Mouse (Mus musculus): ENCODE results near the gene Cyb5r3.

Cyb5r3 gene

DNA sequence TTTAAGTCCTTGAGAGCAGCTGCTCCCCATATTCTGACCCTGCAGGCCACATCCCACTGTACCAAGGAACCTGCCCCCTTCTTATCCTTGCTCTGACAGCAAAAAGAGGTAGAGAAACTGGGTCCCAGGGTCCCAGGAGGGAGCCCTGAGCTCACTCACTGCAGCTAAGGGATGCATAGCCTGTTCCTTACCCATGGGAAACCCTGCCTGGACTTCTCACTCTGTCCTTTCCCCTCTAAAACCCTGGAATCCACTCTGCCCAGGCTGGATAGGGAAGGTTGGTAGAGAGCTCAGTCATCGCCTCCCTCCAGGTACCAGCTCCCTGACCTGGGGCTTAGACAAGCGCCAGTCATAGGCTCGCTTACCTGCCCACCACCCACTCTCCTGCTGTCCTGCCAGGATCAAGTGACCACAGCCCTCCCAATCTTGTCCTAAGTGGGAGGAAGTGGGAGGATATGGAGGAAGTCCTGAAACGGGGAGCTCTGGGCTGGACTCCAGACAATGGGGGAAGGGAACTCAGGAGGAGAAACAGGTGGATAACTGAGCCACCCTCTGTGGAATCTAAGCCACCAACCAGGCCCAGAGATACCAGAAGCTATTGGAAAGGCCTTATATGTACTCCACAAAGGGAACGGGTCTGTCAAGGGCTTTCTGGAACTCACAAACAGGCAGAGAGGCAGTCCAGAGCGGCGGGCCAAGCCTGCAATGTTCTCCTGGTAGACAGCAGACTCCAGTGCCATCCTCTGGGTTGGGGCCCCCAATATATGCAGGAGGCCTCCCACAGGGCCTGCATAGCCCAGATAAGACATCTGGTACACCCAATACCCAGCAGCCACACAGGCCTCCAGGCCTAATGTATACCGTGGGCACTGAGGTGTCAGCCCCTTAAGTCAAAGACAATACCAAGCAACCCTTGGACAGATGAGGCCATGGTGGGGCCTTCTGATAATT lies 2.3 kb downstream of the Cyb5r3 start:
- DNase-seq (ENCODE audit: low spot score): no peak

DNA sequence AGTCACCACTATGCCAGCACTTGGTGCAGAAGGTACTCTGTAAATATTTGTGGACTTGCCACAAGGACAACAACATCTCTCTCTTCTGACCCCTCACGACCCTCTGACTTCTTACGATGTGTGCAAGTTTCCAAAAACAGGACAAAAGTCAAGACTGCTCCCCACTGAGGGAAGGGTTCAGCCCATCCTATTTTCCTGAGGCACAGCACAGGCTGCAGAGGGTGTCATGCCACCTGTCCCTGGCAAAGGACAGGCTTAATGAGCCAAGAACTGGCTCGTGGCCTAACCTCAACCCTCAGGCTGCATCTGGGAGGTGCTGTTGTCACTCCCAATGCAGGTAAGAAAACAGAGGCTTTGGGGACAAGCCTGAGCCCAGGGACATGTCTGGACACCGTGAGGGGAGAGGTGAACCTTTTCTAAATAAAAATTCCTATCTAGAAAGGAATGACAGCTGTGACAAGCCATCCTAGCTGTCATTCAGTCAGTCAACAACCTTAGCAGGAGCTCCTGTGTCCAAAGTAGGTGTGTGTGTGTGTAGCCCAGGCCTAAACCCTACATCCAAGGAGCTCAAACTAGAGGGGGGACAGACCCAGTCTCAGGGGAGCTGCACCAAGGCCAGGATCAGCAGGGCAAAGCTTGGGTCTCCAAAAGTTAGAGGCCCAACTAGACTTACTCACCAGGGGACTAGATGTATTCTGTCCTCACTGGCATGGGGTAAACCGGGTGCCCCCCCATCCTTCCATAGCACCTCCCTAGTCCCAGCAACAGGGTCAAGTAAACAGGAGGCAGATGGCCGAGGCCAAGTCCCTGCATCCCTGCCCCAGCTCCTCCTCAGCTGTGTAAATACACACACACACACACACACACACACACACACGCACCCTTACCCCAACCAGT lies 3.3 kb downstream of the Cyb5r3 start:
- DNase-seq (ENCODE audit: low spot score): no peak

DNA sequence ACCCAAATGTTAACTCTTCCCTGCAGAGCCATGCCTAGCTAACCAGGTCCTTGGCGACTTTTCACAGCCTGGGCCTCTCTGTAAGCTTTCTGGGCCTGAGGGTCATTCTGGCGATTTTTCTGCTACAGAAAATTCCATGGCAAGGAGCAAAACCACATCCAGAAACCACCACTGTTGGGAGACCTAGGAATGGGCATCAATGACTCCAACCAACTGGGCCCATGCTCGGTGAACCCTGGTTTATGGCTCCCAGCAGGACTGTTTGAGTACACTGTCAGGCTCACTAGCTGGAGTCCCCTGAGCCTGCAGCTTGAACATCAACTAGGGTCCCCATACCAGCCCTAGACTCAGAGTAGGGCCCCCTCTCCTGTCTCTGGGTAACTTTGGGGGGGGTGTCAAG lies 4.1 kb downstream of the Cyb5r3 start:
- no peak for DNase-seq (ENCODE audit: low spot score)

DNA sequence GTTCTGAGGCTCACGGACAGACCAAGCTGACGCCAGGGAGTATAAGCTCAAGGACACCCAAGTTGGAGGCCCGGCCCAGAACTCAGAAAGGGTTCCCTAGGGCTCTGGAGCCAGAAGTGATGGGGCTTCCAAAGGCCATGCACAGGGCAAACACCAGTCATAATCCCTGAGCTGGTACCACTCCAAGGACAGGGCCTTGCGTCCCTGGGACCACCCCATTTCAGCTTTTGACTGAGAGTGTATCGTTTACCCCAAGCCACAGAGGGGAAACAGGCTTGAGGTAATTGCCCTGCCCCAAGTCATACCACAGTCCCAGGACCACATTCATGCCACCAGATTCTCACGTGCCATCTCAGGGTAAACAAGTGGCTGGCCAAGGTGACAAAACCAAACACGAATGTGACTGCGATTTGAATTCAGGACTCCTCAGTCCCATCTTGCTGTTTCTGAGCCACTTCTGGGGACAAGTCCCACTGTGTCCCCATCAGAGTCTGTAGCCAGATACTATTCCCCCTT lies 4.8 kb downstream of the Cyb5r3 start:
- DNase-seq (ENCODE audit: low spot score): no peak

DNA sequence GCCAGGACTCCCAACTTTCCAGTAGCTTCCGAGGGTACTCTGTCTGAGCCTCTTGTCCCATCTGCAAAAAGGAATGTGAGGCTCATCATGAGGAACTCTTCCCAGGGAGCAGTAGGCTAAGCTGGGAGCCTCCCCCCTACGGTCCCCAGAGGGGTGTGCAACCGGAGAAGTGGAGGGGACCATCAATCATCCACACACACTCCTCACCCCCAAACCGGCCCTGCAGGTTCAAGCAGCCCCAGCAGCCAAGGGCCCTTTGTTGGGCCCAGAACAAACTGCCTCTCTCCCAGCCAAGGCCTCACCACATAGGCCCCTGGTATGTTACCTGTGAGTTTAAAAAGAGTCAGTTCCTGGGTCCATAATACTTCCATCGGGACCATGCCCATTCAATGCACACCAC lies 5.3 kb downstream of the Cyb5r3 start:
- DNase-seq (ENCODE audit: low spot score): no peak

DNA sequence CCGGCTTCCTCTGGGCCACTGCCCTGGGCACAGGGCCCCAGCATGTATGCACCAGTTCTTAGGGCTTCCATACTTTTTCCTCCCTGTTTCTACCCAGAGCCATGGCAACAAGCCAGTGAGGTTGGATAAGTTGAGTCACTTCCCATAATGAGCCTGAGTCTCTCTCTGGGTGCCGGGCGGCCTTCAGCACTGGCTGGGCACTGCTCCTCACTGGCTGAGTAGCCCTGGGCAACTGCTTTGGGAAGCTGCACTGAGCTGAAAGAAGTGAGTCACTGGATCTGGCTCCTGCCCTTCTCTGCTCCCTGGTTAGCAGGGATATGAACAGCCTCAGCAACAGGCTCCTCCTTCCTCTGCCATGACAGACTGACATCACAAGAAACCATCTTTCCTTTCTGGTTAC lies 5.8 kb downstream of the Cyb5r3 start:
- DNase-seq (ENCODE audit: low spot score): no peak

DNA sequence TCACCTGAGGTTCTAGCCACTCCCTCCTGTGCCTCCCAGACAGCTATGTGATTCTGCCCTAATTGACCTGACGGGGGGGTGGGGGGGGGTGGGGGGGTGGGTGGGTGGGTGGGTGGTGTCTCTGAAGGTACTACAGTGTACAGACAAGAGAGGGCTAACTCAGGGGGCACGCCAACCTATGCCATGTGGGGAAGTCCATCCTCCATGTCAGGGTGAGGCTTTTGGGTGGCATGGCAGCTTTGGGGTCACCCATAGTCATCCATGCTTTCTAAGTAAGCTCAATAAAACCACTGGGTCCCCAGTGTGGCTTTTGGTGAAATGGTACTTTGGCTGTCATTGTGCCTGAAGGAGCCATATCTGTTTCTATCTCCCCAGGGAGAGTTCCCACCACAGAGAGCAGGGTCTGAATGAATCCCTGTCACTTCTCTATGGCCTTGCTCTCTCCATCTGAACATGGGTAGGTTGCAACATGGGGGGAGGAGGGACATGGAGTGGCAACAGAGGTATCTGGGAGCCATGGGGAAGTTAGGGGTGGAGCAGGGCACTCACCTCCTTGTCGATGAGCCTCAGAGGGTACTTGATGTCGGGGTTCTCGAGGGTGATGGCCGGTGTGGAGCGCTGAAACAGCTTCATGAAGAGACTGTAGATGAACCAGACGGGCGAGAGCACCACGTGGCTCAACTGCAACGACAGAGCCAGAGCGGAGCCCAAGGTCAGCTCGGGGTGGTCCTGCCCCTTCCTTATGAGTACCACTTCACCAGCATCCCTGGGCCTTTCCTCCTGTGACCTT lies 6.7 kb downstream of the Cyb5r3 start:
- no peak for DNase-seq (ENCODE audit: low spot score)

DNA sequence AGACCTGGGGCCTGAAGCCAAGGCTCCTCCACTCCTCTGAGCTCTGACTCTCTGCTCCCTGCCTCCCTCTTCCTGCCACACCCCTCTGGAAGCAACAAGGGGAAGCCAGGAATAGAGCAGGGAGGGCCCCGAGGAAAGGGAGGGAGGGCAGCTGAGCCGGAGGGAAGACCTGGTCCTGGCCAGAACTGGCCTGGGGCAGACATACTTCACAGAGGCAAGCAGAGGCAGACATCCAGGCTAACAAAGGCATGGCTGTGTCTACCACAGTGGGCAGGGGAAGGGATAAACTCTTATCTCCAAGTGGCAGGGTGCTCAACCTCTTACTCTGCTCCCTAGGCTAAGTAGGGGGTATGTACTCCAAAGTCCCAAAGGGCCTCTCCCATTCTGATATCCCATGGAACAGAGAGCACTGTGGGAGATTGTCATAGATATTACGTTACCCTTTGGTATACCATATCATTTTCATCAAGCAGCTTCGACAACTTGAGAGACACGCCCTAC lies 7.4 kb downstream of the Cyb5r3 start:
- no peak for DNase-seq (ENCODE audit: low spot score)

DNA sequence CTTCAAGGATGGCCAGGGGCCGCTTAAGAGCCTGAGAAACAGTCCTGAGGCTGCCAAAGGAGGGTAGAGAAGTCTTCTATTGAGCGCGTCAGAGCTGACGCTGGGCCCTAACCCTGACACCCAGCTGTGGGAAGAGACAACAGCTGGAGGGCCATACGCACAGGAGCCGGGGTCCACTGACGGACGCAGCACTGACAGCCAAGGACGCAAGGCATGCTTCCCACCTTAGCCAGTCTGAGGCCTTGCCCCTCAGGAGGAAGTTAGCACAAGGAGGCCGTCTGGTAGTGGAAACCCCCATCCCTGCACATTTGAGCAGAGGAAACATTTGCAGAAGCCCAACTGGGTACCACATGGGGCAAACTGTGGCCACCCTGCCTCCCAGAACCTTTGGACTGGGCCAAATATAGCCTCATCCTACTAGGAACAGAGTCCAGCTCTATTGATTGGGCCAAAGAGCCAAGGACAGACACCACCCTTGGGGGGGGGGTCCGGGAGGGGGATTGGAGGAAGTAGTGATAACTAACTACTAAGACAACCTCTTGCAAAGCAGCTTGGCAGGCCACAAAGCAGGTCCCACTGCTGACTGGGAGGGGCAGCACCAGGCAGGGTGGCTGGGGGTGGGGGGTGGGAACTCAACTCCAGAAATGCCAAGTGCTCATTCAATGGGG lies 9.4 kb downstream of the Cyb5r3 start:
- no peak for DNase-seq (ENCODE audit: low spot score)

DNA sequence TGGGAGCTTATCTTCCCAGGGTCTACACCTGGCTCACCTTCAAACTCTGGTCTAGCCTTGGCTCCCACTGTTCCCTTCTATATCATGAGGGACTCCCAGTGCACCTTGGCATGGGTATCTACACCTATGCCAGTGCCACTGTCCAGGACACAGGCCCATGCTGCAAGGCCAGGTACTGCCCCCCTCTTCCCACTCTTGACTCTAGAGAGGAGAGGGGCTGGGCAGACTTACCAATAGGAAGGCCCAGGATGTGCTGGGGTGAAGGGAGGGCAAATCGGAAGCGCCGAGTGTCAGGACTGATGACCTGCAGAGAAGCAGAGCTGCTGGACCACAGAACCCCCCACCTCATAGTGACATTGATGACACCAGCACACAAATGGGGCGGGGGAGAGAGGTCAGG lies 10.4 kb downstream of the Cyb5r3 start:
- DNase-seq (ENCODE audit: low spot score): no peak

DNA sequence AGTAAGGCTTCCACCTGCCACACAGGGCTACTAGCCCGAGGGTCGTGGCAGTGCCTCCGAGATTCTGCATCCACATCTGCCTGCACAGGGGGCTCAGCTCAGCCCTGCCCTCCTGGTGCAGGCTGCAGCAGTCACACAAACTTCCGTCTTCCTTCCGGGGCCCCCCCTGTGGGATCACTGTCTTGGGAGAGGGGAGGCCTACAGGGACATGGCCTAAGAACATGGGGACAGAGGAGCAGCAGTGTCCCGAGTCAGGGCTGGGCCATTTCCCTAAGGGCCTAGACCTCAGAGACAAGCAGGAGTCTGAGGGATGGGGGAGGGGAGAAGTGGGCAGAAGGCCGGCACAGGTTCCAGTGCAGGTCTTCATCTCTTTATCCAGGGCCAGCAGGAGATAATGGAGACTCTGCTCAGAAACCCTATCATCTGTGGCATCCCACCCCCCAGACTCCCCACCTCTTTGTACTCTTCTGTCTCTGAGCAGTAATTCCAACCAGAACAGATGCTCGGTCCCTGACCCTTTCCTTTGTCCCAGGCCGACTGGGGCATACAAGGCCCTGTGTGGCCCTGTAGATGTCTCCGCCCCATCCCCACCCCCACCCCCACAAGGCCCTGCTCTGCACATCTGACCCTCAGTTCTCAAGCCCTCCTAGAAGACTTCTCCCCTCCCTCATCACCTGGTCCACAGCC lies 11.2 kb downstream of the Cyb5r3 start:
- DNase-seq (ENCODE audit: low spot score): no peak

DNA sequence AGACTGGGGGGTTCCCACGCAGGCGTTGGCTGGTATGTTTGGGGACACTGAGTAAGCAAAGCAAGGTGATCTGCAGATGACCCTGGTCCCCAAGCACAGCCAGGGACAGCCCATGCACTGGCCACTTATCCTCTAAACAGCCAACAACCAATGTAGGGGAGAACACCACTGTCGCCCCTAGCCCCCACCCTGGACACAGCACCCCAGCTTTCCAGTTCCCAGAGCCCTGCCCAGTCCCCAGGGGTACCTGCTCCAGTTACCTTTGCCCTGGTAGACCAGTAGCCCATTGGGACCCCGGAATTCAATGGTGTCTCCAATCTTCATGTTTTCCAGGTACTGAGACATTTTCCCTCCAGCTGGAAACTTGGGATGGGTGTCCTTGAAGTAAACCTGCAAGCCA lies 11.8 kb downstream of the Cyb5r3 start:
- DNase-seq (ENCODE audit: low spot score): no peak

DNA sequence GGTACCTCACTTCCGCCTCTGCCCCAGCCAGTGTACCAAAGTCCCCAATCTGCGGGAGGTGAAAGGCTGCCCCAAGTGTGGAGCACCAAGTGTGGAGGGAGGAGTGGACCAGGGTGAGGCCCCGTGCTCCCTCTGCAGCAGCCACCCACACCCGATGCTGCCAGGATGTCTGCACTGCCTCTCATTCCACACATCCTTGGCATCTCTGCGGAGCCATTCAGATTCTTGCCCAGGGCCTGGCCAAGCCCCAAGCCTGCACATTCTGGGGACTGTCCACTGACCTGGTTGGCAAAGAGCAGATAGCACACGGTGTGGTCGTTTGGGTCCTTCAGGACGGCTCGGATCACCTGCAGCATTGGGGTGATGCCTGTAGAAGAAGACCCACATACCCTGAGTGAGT lies 12.6 kb downstream of the Cyb5r3 start:
- DNase-seq (ENCODE audit: low spot score): no peak

DNA sequence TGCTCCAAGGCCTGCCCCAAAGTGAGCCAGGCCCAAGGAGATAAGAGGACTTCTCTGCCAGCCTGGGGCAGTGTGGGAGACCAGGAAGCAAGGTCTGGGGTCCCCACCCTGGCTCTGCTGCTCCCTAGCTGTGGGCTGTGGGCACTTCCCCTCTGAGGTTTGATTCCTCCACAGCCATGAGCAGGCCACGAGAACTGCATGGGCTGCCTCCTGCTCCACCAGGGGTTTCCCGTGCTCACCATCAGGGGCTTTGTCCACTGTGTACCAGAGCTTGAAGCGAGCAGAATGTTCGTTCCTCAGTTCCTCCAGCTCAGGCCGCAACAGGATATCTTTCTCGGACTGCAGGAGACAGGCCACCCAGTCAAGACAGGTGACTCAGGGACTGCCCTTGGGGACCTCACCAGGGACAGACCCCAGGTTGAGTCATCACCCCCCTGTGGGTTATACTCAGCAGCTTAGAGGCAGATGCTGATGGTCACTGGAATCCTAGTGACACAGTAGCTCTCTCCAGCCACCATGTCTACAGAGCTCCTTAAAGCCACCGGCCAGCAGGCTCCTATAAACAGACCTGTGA lies 13.7 kb downstream of the Cyb5r3 start:
- no peak for DNase-seq (ENCODE audit: low spot score)

DNA sequence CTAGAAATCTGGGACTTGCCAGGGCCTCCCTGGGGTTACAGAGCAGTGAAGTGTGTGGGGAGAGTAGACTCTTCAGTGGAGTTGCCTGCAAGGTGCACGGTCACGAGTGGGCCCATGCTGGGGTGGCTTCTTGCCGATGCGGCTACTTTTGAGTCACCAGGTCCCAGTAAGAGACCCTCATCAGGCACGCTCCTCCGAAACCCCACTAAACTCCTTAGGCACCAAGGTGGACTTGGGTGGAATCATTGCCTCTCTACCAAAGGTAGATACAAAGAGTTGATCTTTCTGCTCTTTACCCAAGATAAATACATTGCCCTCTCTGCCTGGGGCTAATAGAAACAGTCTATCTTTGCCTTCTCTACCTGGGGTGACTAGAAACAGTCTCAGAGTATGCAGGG lies 14.7 kb downstream of the Cyb5r3 start:
- no peak for DNase-seq (ENCODE audit: low spot score)

DNA sequence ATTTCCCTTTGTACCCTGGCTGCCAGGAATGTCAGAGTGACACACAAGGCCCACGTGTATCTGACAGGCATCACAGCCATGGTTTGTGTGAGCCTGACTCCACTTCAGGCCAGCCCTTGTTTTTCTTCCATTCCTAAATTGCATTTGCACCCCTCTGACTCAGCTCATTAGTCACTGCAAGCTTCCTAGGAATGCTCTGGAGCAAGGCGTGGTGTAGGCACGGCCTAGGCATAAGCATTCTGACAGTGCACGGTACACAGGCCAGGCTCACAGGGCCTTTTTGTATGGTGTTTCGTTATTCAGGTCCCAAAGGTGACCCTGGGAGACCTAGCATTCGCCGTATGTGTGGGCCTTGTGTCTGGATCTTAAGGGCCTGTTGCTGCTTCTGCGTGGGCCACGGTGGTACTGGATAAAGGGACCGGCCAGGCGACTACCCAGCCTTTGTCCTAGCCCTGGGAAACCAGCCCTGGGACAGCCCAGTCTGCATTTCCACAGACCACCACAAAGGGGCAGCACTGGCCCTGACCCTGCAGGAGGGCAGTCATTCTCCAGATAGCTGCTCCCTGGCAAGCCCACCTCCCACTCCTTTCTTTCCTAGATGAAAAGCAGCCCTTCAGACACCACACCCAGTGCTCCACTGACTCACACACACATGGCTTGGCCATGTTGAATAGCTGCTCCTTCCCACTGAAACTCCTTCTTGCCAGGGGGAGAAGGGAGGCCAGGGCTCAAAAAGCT lies 15.3 kb downstream of the Cyb5r3 start:
- DNase-seq (ENCODE audit: low spot score): no peak

DNA sequence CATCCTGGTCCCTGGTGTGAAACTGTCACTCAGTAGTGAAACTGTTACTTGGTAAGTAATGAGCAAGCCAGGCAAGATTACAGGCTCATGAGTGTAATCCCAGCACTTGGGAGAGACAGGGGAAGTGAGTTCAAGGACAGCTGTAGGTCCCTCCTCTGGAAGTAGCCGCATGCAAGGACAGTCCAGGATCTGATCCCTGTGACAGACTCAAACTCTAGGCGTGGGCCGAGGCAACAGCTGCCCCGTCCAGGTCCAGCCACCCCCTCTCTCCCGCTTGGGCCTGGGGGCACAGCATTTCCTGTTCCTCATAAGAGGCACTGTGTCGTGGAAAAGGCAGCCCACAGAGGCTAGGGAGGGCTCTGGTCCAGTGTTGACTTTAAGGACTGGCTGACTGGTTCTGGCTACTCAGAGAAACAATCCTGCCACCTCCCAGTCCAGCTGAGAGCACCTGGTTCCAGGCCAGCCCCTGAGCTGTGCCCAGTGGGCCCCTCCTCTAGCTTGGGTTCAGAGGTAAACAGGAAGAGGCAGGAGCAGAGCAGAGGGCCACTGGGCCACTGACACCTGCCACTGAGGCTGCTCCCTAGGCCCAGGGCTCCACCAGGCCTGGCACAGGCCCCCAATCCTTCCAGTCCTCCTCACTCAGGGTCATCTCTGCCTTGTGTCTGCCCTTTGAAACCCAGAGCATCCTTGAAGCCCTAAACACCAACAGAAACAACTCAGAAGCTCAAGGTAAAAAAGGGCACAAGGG lies 16.5 kb downstream of the Cyb5r3 start:
- DNase-seq (ENCODE audit: low spot score): no peak

DNA sequence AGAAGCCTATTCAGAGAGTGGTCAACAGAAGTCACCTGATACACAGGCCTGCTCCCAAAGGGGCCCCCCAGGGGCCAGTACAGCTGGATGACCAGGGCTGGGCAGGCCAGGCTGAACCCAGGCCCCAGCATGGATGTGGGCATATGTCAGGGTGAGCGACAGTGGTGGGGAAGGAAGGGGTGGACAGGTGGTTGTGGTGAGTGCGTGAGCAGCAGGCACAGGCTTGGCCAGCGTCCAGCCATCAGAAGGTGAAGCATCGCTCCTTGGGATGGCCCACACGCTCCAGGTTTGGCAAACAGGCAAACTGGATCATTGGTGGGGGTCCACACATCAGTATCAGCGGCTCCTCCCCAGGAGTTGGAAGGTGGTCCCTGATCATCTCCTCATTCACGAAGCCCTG lies 18.1 kb downstream of the Cyb5r3 start:
- no peak for DNase-seq (ENCODE audit: low spot score)

DNA sequence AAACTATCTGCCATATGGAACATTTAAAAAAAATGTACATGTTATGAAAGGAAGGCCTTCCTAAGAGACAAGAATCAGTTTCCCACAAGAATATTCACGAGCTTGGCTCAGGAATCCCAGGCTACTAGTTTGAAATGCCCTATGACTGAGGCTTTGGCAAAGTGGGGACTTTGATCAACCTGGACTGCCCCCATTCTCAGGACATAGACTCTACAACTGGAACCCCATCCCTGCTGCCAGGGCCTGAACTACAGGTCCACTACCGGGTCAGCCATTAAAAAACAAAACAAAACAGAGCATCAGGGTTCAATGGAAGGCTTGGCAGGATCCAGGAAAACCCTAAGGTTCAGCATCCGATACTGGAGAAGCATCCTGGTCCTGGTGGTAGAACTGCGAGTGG lies 21.7 kb downstream of the Cyb5r3 start:
- no peak for DNase-seq (ENCODE audit: low spot score)
